23 mouse cellular contexts compared by ENCODE assay signal in the genomic region with DNA sequence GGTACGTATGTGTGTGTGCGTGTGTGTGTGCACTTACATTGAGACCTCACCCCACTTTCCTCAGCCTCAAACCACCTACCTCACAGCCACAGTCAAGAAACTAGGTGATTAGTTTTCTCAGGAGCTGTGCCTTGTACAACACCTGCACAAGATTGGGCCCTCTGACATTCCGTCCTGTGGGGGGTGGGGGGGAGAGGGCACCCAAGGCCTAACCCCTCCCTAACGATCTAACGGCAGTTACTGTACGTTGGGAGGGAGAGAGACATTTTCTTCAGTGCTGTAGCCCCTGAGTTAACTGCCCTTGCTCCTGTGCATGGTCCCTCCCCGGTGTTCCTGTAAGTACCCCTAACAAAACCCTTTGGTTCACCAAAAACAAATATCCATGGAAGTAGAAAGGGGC.
"Had no signal": no experiment of that assay in that cellular context is flagged by ENCODE, and none has a peak within 500 bp of the region (broad histone marks: within the 10 kb centered on the region; RNA-seq: fewer than 3 reads in every experiment).

No protein-coding gene starts in this region.

- H3K4me1 ChIP-seq: limb, embryonic 10.5 days; limb, embryonic 12.5 days had no signal

- H3K4me3 ChIP-seq: gastrocnemius, adult 2 months; heart, embryonic 10.5 days; heart, embryonic 12.5 days; hindbrain, embryonic 10.5 days; hindbrain, embryonic 12.5 days; kidney, embryonic 15.5 days; limb, embryonic 10.5 days; limb, embryonic 12.5 days had no signal

- DNase-seq: gastrocnemius, adult 2 months; gastrocnemius, postnatal 10 days; gastrocnemius, postnatal 25 days; heart, adult 18-20 months; heart, postnatal 10 days; heart, postnatal 4 days; kidney, adult 11 months; kidney, adult 2 months; kidney, adult 9 months; kidney, postnatal 14 days; kidney, postnatal 36 days; layer of hippocampus, adult 9-11 months; layer of hippocampus, postnatal 36 days; liver had no signal

- H3K27ac ChIP-seq: gastrocnemius, adult 2 months; heart, embryonic 10.5 days; hindbrain, embryonic 12.5 days; hindbrain, embryonic 14.5 days; kidney, embryonic 15.5 days; kidney, postnatal 0 days; limb, embryonic 12.5 days had no signal

- H3K36me3 ChIP-seq: heart, embryonic 10.5 days; heart, embryonic 12.5 days; hindbrain, embryonic 10.5 days; hindbrain, embryonic 12.5 days; kidney, embryonic 15.5 days; limb, embryonic 10.5 days; limb, embryonic 12.5 days had no signal

- H3K27me3 ChIP-seq: heart, embryonic 12.5 days; limb, embryonic 12.5 days had no signal
